Mouse (Mus musculus) left cerebral cortex, adult 18-20 months (tissue): ENCODE results near the gene Shc1. TPM values are rescaled to one million over a fixed set of nuclear protein-coding genes. Genes with fewer than 3 reads are reported as not detected.

ENCODE experiments used
- DNase-seq, 2 experiments: peaks; one replicate each; pipeline ENCODE4 v3.0.0; 2021 to 2022; ENCODE audit warnings: low spot score in 2 of 2, mixed read lengths in 1 of 2
- total RNA-seq, 2 experiments: library from RNA; stranded (reverse); gene quantifications; 2 replicates each; pipeline ENCODE4 v1.2.3; 2021

Gene Shc1
- total RNA-seq, 2 experiments from 2014 or later, result 15.0 to 15.6 TPM

DNA sequence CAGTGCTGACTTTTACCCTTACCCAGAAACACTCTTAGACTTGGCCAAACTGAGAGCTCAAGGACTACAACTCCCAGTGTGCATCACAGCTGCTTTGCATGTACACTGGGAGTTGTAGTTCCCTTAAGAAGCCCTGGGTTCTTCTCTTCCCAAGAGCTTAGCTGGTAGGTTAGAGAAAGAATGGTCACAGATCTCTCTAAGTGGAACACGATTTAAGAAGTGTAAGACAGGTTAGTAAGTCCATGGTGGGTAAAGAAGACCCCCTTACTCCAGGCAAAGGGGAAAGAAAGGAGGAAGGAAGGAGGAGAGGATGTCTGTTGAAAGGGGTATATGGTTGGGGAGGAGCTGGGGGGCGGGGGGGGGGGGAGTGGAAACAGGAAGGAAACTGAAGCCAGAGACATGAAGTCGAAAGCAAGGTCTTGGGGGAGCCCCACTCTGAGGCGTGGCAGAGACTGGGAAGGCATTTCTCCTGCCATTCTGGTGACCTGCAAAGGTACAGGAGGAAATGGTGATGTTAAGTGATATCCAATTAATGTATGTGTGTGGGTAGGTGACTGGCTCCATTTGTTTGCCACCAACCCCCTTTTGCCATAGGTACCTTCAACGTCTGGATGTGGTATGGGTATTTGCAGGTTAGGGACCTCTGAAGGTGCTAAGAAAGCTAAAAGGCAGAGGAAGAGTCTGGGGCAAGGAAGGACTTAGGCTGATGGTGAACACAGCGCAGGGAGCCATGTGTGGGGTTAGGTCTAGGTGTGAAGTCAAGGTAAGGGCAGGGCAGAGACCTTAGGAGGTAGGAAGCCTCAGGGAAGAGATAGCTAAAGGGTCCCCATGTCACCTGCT lies 29.1 kb upstream of the Shc1 start:
- DNase-seq, result no peak

- no peak for DNase-seq
Measured at GRCm38 (mm10) chr3:89390111-89390515, 28.1 kb upstream of the Shc1 start.

- DNase-seq, result no peak
Measured at GRCm38 (mm10) chr3:89390699-89391662, 27.3 kb upstream of the Shc1 start.

GRCm38 (mm10) chr3:89391663-89392511 lies 26.4 kb upstream of the Shc1 start:
- DNase-seq, result no peak

DNA sequence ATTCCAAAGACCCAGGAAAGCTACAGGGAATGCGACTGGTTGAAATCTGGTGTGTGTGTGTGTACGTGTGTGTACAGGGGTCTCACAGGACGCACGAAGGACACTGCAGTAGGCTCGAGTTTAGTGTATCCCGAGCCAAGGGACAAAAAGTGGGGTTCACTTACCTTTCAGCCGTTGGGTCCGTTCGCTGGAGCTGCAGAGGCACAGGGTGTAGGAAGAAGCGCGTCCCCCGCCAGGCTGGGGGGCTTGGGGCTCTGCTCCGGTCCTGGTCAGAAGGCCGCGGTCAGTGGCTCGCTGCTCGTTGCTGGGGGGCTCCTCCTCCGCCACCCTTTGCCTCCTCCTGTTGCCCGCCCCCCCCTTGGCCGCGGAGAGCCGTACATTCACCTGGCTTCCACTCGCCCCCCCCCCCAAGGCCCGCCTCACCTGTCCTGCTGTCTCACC lies 25.4 kb upstream of the Shc1 start:
- no peak for DNase-seq

DNA sequence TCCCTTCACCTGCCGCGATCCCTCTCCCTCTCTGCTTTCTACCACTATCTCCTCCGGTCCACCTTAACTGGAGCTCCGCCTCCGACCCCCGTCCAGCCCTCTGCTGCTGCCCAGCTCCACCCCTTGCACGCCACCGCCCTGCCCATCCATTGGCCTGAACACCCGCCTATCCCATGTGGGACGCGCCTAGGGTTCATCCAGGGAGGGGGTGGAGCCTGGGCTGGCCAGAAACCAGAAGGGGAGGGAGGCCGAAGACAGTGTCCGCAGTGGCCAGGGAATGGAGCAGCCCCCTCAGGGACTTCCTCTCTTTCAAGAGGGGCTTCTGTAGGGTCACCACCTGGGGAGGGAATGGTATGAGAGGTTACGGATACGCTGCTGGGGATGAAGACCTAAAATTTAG lies 24.6 kb upstream of the Shc1 start:
- DNase-seq, result peak; percentile 96

DNA sequence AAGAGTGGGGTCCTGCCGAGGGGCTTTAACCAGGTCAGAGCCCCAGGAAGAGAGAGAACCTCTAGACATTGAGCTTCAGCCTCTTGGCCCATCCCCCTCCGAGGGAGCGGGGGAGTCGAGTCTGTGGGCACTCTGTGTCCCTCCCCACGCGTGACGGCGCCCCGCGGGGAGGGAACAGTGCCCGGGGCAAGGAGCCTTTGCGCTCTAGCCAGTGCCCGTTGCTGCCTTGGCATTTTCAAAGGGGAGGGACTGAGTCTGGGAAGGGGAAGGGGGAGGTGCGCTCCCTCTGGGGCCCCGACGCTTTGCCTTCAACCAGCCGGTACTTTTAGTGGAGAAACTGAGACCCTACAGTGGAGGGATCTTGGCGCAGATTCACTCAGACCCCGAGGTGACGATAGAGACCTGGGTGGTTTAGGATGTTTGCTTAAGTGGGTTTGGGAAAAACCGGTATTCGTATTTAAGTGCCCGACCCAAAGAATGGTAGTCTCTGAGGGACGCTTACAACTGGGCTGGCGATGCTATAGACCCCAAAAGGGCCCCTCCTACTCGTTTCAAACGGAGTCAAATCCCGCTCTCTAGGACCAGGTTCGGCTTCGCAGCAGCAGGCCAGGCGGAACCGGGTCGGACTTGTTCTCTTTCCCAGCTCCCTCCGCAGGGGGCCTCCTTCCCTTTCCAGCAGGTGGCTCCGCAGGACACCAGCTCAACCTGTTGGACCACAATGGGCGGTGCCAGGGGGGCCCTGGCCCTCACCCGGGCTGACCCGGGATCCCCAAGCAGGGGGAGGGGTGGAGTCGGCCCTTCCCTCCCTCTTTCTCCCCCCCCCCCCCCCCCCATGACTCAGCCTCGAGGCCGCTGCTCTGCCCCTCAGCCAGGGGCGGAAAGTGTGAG lies 24.0 kb upstream of the Shc1 start, which contains the start of gene Zbtb7b:
Zbtb7b (minus strand) TSS at position 771 of the 888 bp plus-strand sequence.
- DNase-seq, result peak in 1 of 2 experiments; percentile 45

DNA sequence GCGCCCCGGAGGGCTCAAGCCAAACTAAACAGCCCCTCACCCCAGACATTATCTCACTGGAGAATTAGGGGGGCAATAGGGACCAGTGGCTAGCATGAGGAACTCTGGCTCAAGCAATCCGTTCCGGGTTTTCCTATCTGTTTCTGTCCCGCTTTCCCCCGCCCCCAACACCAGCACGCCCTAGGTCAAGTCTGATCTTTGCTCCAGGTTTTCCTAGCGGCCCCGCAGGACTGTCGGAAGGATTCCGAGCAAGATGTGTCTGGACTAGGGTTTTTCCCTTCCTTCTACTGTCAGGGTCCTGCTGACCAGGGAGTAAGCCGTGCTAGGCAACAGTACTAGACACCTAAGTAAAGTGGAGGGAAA lies 23.4 kb upstream of the Shc1 start:
- DNase-seq, result peak in 1 of 2 experiments; percentile 53

GRCm38 (mm10) chr3:89395419-89395805 lies 22.8 kb upstream of the Shc1 start:
- no peak for DNase-seq

DNA sequence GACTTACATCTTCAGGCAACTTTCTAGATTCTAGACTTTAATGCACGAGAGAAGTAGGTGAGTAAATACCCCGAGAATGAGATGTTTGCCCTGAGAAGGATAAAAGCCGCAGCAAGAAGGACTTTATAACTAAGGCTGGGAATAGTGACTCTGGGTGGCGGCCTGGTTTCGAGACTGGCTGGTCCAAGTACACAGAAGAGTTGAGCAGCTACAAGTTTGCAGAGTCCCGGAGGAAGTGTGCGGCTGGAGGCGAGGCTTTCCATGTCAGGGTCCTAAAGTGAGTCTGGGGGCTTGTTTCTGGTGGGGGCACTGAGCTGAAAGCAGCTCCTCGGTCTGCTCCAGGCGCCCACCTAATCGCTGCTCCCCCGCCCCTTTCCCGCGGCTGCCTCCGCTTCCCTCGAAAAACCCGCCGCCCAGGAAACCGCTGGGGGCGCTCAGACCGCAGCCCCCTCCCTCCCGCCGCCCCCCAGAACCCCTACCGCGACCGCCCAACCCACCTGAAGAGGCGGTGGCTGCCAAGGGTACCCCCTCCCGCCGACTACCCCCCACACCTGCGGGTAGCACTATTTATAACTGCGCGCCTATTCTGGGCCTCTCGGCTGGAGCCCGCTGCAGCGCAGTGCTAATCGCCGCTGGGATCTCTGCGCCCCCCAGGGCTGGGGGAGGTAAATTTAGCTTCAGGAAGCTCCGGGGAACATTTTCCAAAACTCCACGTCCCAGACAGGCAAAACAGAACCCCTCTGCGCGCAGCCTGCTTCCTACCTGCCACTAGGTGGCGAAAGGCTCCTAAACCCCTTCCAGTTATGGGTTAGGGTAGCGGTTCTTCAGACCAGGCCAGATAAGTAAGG lies 22.2 kb upstream of the Shc1 start:
- peak in 1 of 2 experiments; percentile 57 for DNase-seq

GRCm38 (mm10) chr3:89396654-89397005 lies 21.6 kb upstream of the Shc1 start:
- no peak for DNase-seq

- no peak for DNase-seq
Measured at GRCm38 (mm10) chr3:89401329-89401728, 16.9 kb upstream of the Shc1 start.

DNA sequence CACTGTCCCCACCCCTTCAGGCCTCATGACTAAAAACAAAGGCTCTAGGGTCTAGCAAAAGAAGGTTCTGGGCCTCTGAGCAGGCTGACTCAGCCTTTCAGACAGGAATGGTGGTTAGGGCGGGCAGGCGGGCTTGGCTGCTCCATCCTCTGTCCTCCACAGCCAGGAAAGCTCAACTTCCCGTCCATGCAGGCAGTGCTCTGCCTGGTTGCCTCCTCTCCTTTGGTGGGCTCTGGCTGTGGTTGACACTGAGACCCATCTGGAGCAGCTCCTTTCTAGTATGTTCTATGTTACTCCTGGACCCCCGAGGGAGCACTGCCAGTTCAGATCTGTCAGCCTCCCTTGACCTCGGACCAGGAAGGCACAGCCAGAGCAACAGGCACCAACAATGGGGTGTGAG lies 15.6 kb upstream of the Shc1 start, which contains the start of gene Lenep:
Lenep (minus strand) TSS at position 101 of the 400 bp plus-strand sequence.
- no peak for DNase-seq

GRCm38 (mm10) chr3:89406887-89407286 lies 11.4 kb upstream of the Shc1 start:
- no peak for DNase-seq

- DNase-seq, result no peak
Measured at GRCm38 (mm10) chr3:89408448-89408847, 9.8 kb upstream of the Shc1 start.

GRCm38 (mm10) chr3:89409701-89410100 lies 8.5 kb upstream of the Shc1 start:
- no peak for DNase-seq

GRCm38 (mm10) chr3:89410864-89411263 lies 7.4 kb upstream of the Shc1 start:
- no peak for DNase-seq

GRCm38 (mm10) chr3:89411490-89412393 lies 6.5 kb upstream of the Shc1 start, which contains the start of gene Flad1:
Gene Flad1 (minus strand): TSS chr3:89411870.
- DNase-seq, result peak; percentile 98 to 99
